Mouse (Mus musculus): ENCODE data around the gene Sorcs2.

- TF ChIP-seq CTCF (IDR thresholded peaks at IDR 0.05; ENCODE audit: insufficient read depth, low read length), result no peak
- no peak for TF ChIP-seq POLR2A (IDR thresholded peaks at IDR 0.05; ENCODE audit: borderline replicate concordance, extremely low read depth, low read depth, low read length)
These were observed 209.6 kb downstream of the Sorcs2 start for GRCm38 (mm10) chr5:36188310-36188709.

Data from lung, adult 2 months (tissue).